Mouse (Mus musculus) left cerebral cortex, postnatal 4 days (tissue): Measurements from ENCODE around the gene Pla2g2e. TPM values are rescaled to one million over a fixed set of nuclear protein-coding genes. Genes with fewer than 3 reads are reported as not detected.
"Not testable (repeated sequence)": the region's sequence is repeated elsewhere in the genome, so short reads cannot be mapped to it uniquely, and the experiment has no call there.

Experiments used
- DNase-seq: peaks from one replicate; pipeline ENCODE4 v3.0.0-alpha.2; 2022
- intact Hi-C: fragments of 180-260 bp; cut with DNase I; formaldehyde crosslinking; loops from one replicate; pipeline ENCODE4 v1.15.1; 2025
- total RNA-seq, 2 experiments: library from RNA; stranded (reverse); gene quantifications; 2 replicates each; pipeline ENCODE4 v1.2.3; 2021

Pla2g2e gene
- total RNA-seq, 2 experiments from 2014 or later: not detected

DNA sequence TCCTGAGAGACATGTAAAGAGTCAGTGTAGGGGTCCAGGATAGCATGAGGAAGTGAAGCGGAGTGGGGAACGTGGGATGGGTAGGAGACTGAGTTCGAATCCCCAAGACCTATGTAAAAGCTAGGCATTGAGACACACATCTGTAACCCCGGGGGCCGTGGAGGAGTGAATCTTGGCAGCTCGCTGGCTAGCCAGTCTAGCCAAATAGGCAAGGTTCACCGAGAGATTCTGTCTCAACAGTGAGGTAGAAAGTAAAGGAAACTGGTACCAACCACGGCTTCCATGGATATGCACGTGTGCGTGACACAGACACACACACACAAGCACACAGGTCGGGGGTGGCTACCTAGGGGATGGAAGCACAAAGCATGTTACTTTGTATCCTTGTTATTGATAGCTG lies 2.1 kb downstream of the Pla2g2e start:
- intact Hi-C loops: no loop called here
- DNase-seq: no peak

DNA sequence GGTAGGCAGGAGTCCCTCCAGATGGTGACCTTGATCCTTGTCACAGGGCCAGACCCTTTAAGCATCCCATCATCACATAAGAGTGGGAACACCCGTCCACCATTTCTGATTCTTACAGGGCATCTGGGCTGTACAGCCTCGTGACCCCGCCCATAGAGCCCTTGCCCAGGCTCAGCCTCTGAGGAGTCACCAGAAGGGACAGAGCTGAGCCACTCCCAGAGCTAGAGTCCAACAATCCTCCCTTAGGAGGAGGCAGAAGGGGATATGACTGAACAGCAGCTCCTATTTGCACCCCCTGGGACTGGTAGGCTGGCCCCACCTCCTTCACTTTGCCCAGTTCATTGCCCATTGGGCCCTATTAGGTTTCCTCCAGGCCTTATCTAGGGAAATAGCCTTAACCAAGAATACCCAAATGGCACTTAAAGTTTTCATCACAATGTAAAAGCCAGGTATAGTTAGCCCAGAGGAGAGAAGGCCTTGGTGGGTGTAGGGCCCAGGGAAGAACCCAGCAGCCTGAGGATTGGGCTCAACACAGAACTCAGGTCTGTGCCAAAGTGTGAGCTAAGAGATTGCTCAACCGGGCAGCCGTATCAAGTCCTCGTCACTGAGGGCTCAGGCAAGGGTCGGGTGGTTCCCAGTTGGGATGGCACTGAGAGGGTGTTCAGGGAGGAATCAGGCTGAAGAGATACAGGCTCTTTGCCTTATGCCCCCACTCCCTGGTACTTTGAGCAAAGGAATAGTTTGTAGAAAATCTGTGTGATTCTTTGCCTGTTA lies 3.3 kb downstream of the Pla2g2e start:
- intact Hi-C loops: no loop called here
- no peak for DNase-seq

DNA sequence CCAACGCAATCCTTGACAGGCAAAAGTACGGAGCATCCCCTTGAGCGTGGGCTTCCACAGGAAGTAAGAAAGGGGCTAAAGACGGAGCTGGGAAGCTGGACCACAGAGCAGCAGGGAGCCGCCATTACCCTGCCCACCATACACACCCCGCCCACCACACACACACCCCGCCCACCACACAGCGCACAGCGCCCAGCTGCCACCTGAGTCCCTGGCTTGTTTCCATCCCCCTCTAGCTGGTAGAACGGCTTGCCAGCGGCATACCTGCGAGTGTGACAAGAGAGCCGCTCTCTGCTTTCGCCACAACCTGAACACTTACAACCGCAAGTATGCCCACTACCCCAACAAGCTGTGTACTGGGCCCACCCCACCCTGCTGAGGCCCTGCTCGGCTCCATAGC lies 4.4 kb downstream of the Pla2g2e start:
- intact Hi-C loops: no loop called here
- DNase-seq: peak; percentile 32

DNA sequence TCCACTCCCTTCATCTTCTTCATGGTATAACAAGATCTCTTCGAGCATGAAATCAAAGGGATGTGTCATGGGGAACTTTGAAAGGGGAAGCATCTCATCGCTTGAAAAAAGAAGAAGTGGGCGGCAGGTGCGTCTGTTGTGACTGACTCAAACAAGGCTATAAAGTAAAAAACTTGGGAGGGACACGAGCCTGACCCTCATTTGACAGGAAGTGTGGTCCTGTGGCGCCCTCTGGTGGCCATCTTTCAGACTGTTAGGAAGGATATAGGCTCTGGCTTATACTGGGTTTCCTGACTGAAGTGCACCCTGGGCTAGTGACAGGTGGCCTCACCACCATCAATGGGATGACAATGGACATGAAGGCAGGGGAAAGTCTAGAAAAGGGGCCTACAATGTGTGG lies 6.5 kb downstream of the Pla2g2e start:
- peak; percentile 93 for DNase-seq
- intact Hi-C loops: no loop called here

DNA sequence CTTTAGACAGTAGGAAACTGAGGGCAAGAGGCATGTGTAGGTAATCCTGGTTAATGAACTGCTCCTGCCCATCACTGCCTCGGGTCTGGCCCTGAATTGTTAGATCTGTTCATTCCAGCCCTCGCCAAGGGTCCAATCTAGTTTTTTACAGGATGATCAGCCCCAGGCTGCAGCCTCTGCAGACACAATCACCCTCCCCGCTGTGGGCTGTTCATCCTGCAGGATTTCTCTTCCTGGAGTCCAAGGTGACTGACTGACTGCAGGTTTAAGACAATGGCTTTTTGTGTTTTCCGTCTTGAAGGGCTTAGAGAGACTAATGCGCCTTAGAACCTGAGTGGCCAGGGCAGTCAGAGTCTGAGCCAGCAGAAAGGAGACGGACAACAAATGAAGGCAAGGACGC lies 11.4 kb downstream of the Pla2g2e start:
- no peak for DNase-seq
- intact Hi-C loops: no loop called here

DNA sequence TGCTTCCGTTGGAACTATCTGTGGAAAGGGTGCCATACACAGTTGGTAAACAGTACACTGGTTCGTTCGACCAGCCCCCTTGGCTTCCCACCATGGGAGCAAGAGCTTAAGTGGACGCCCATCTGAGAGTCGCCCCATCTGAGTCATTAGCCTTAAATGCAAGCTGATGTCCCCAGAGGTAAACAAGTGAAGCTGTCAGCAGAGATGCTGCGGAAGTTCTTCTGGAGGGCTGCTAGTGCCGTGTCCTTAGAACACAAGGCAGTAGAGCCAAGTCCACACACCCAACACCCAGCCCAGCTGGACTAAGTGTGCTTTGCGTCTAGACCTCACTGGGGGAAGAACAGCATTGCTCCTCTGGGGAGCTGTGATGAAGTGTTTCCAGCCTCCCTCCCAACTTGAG lies 11.9 kb downstream of the Pla2g2e start:
- no peak for DNase-seq
- intact Hi-C loops: no loop called here

DNA sequence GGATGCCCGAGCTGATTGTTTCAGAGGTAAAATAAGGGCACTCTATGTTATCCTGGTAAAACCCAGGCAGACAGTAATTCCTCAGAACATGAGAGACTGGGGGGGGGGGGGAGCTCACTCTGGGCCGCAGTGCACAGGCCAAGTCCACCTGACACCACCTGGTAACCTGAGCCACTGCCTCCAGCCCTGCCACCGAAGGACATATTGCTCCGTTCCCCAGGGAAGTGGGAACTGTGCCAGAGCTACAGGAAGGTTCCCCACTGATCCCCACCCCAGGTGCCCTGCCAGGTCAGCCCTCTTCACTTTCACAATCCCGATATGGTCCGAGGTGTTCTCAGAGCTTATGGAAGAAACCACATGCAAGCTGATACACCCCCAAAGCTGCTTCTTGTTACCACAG lies 14.9 kb downstream of the Pla2g2e start:
- intact Hi-C loops: no loop called here
- DNase-seq: no peak

DNA sequence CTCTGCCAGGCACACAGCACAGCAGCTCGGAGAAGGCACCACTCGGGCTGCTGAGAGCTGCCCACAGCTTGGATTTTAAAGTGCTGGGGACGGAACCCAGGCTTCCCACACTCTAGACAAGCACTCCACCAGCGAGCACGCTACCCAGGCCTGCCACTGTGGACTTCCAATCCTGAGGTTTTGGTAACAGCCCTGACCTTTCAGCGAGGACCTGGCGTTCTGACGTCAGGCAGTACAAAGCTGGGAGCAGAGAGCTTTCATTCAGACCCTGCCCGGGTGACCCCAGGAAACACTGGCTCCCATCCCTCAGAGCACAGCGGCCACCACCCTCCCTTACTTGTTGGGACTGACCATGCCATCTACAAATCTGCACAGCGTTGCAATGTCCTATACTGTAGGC lies 16.0 kb downstream of the Pla2g2e start:
- DNase-seq, intact Hi-C loops: not testable (repeated sequence)

DNA sequence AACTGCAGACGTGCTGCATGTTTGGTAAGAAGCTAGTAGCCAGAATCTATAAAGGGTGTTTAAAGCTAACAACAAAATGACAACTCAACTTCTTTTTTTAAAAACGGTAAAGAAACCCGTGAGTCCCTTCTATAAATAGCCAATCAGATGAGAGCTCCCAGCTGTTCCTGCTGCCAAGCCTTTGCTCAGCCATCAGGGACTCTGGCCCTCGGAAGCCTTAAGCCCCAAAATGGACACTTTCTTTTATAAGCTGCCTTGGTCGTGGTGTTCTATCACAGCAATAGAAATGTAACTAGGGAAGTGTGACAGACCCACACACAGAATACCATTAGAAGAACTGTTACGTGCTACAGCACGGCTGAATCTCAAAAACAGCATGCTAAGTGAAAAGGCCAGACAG lies 21.6 kb downstream of the Pla2g2e start:
- no peak for DNase-seq
- intact Hi-C loops: no loop called here

DNA sequence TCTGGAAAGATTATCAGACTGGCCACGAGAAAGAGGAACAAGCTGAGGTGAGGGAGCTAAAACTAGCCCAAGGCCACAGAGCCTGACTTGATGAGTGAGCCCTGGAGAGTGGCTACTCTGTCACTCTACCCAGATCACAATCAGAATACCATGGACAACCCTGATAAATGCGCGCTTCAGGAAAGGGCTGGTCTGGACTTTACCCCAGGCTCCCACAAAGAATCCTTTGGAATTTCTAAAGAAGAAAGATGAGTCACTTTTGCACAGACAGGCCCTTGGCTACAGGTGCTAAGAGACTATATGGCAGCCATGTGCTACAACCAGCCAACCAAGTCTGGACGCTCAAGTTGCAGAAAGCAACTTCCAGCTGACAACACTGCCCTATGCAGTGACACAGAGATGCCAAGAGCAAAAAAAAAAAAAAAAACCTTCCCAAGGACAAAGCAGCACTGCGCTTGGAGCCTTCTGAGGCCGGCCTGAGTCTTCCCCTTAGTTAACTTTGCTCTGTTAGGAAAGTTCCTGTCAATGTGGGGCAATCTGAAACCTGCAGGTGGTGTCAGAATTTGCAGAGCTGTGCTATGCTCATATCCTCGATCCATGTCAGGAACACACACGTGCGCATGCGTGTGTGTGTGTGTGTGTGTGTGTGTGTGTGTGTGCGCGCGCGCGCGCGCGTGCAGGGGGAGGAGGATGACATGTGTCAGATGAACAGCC lies 28.0 kb downstream of the Pla2g2e start:
- intact Hi-C loops: no loop called here

DNA sequence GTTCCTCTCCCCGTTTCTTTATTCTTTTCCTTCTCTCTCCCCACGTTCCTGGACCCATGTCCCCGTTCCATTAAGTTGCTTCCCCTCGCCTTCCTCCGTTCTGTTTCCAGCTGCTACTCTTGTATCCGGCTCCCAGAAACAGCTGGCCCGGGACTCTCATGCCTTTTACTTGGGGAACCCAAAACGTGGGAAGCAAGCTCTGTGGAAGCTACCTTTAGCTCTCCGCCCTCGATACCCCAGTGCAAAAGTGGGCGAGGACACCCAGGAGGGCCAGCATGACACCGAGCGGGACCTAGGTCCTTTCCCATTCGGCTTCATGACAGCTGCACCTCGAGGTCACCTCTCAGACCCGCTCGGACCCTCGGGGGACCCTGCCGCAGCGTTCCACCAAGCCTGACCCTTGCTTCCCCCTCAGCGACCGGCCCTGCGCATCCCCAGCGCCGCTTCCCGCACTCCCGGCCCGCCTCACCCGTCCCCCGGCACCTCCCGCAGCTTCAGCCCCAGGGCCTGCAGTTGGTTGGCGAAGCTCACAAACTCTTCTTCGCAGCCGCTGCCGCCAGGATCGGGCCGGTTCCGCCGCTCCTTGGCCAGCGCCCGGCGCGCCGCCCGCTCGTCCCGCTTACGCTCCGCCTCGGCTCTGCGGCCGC lies 35.5 kb downstream of the Pla2g2e start:
- DNase-seq: peak; percentile 48
- intact Hi-C loops: no loop called here

More for the DNA sequence above, 28.0 kb downstream of the Pla2g2e start:
- no peak for DNase-seq

DNA sequence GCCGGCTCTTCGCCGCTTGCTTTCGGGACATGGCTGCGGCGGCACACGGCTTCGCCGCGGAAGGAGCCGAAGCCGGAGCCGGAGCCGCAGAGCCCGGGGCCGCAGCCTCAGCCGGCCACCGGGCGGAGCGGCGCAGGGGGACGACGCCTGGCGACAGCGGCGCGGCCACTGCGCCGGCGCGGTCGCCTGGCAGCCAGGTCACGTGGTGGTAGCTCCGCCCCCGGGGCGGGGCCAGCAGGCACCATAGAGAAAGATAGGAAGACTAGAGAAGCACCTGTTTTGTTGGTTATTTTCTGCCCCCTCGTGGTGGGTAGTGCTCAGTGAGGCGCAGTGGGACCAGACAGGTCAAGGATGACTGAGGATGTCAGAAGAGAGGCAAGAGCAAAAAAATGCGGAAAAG lies 36.1 kb downstream of the Pla2g2e start, which contains the start of gene Otud3:
Gene Otud3, minus strand, starts transcription at position 149 of the 400 bp plus-strand sequence.
- intact Hi-C loops: no loop called here

DNA sequence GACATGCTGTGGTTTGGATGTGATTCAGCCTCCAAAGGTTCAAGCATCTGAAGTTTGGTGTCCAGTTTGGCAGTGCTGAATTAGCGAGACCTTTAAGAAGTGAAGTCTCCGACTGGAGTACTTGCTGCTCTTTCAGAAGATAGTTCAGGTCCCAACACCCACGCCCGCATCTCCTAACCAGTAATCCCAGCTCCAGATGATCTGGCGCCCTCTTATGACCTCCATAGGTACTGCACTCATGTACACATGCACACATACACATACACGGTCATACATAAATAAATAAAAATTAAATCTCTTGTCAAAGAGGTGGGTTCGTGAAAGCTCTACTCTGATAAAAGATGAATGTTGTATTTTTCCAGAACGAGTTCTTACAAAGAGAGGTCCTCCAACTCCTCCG lies 39.5 kb downstream of the Pla2g2e start:
- DNase-seq: no peak
- intact Hi-C loops: no loop called here

More for the DNA sequence above, 36.1 kb downstream of the Pla2g2e start, which contains the start of gene Otud3:
- DNase-seq: peak; percentile 96

DNA sequence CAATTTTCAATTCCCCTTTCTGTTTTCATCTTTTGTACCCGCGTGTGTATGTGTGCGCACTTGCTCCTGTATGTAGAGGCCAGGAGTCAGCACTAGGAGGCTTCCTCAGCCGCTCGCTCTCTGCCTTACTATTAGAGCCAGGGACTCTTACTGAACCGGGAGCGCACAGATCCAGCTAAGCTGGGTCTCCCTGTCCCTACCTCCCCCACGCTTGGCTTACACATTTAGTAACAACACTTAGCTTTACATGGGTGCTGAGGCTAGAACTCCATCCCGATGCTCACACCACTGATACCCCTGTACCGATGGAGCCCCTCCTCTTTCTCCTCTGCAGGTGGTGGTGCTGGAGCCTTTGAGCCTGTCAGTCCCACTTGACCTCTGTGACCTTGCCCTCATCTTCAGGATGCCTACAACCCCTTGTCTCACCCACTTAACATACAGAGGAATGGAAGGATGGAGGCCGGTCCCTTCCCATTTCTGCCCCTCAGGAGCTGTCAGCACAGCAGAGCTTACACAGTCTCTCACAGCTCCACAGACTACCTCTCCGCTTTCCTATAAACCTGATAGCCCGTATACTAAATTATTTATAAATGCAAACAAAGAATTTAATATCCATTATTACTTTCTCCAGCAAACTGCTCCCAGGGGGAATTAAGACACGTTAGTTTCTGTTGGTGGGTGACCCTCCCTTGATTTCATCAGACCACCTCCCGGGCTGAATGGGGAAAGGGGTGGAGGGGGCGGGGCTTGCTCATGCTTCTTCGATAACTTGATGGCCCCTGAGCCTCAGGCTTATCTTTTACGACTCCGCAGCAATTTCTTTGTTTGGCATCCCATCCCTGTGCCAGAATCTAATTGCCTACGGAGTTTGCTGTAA lies 43.8 kb downstream of the Pla2g2e start:
- no peak for DNase-seq
- intact Hi-C loops: no loop called here

DNA sequence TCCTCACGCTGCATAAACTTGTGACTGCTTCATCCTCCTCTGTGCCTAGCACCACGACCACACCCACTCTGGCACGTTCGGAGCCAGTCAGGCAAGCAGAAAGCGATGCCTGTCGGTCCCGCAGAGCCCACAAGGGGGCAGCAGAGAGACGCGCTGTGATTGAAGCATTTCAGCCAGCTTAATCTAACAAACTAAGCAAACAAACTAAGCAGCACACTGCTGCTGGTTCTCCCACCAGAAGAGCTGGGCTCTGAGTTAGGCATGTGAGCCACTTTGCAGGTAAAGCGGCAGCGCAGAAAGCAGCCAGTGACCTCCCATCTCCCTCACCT lies 44.4 kb downstream of the Pla2g2e start:
- DNase-seq: peak; percentile 96
- intact Hi-C loops: no loop called here

DNA sequence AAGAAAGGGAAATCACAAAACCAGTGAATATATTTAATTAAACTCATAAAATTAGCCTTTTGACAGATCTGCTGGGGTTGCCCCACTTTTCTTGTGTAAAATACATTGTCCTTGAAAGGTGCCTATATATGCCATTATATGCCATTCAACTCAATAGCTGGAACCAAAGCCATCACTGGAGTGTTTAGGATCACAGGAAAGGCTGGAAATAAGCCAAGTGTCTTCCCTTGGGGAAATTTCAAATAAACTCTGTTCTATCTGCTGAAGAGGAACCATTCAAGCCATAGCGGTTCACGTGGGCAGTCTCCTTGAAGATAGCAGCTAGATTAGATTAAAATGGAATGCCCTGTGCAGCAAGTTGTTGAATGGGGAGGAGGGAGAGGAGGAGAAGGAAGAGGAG lies 47.8 kb downstream of the Pla2g2e start:
- intact Hi-C loops: loop anchor here (2.0 kb wide), 1 partner anchor 151 kb away; no protein-coding TSS in a partner anchor
- DNase-seq: no peak

Other genes with a start within 250 kb of the Pla2g2e start
- gene Vwa5b1, start 242.1 kb upstream of the Pla2g2e start, total RNA-seq: 1 to 10 TPM; 1.3 to 2.4 TPM
- under 1 TPM in 1 of 2 experiments, not detected in 1; 0.10 TPM for gene Pla2g2c, start 153.2 kb upstream of the Pla2g2e start, total RNA-seq
- gene Ubxn10, start 140.8 kb upstream of the Pla2g2e start, total RNA-seq: 1 to 10 TPM; 1.4 to 1.7 TPM
- gene Pla2g2f, start 120.3 kb upstream of the Pla2g2e start, total RNA-seq: not detected
- not detected for gene Pla2g2d, start 102.2 kb upstream of the Pla2g2e start, total RNA-seq
- gene Pla2g5, start 14.5 kb upstream of the Pla2g2e start, total RNA-seq: 1 to 10 TPM; 2.4 TPM
- gene Gm13030, start 4.0 kb upstream of the Pla2g2e start, total RNA-seq: not detected
- 10 to 100 TPM; 12.5 to 12.8 TPM for gene Otud3, start 36.0 kb downstream of the Pla2g2e start, total RNA-seq
- gene Rnf186, start 89.2 kb downstream of the Pla2g2e start, total RNA-seq: not detected
- gene Tmco4, start 94.9 kb downstream of the Pla2g2e start, total RNA-seq: 1 to 10 TPM in 1 of 2 experiments, under 1 TPM in 1; 0.74 to 1.4 TPM
- 1 to 10 TPM; 4.1 to 5.1 TPM for gene Htr6, start 197.6 kb downstream of the Pla2g2e start, total RNA-seq
- gene Nbl1, start 215.1 kb downstream of the Pla2g2e start, total RNA-seq: 10 to 100 TPM; 32.8 to 38.3 TPM